Mouse (Mus musculus) olfactory bulb, adult 2 months (tissue): Measurements from ENCODE around the gene Aoc3. TPM values are rescaled to one million over a fixed set of nuclear protein-coding genes. Genes with fewer than 3 reads are reported as not detected.

ENCODE experiments used
- H3K27ac ChIP-seq: fragments of 200-500 bp; 2 replicates; pipeline ENCODE4 v1.5.1; 2012; ENCODE audit warnings: low read depth, low read length; ENCODE audit not compliant: insufficient read depth
- H3K4me1 ChIP-seq: fragments of 200-500 bp; 2 replicates; pipeline ENCODE4 v1.6.1; 2012; ENCODE audit warnings: low read length; ENCODE audit not compliant: control insufficient read depth, insufficient read depth
- H3K4me3 ChIP-seq: fragments of 200-500 bp; 2 replicates; pipeline ENCODE4 v1.5.1; 2012; ENCODE audit warnings: mild to moderate bottlenecking, low read depth, low read length, moderate library complexity; ENCODE audit not compliant: insufficient read depth
- CTCF ChIP-seq: fragments of 200-500 bp; IDR thresholded peaks from 2 replicates; pipeline ENCODE4 v1.5.1; 2012; ENCODE audit warnings: low read depth, mild to moderate bottlenecking, low read length, moderate library complexity; ENCODE audit not compliant: insufficient read depth
- POLR2A ChIP-seq: fragments of 200-500 bp; IDR thresholded peaks from 2 replicates; pipeline ENCODE4 v1.6.1; 2012; ENCODE audit warnings: mild to moderate bottlenecking, low read depth, low read length, moderate library complexity; ENCODE audit not compliant: insufficient read depth
- WGBS: fragments of 180-500 bp; shearing (Covaris S2); methylation state at CpG from one replicate; pipeline ENCODE4 v1.1.7; 2018; 5-methylcytosine and 5-hydroxymethylcytosine counted together
- polyA plus RNA-seq: library from polyadenylated mRNA; stranded (reverse); fragments of >200 nt; gene quantifications from 2 replicates; pipeline ENCODE4 v1.2.4, GENCODE M21; 2012; ENCODE audit warnings: low replicate concordance; ENCODE audit not compliant: missing spikeins, insufficient read depth, insufficient read length

Aoc3 gene
- polyA plus RNA-seq: not detected in 2 replicates

- H3K4me3 ChIP-seq: no peak within 1 kb of the TSS
- TF ChIP-seq POLR2A (no peak), CTCF (no peak)
- peaks cover 3% of the 10 kb centered on the region; the same call in 1 of the 2 replicates for H3K4me1 ChIP-seq
- H3K27ac ChIP-seq: no peak within 1 kb of the TSS
- 60% methylated on average over 7 of the region's 7 CpGs for WGBS
Measured at GRCm38 (mm10) chr11:101330371-101330924, at the start of gene Aoc3. Gene Aoc3 (plus strand): TSS chr11:101330605.

GRCm38 (mm10) chr11:101280837-101281236 lies 49.6 kb upstream of the Aoc3 start:
- TF ChIP-seq POLR2A: no peak
- TF ChIP-seq CTCF: no peak
- WGBS: 53% methylated on average over 7 of the region's 7 CpGs
- Histone ChIP-seq H3K4me3 (no peak overlapping the region), H3K4me1 (peaks cover 24% of the 10 kb centered on the region), H3K27ac (no peak overlapping the region)

GRCm38 (mm10) chr11:101282896-101283295 lies 47.5 kb upstream of the Aoc3 start:
- TF ChIP-seq CTCF (no peak), POLR2A (no peak)
- no peak overlapping the region for H3K4me3 ChIP-seq
- peaks cover 7% of the 10 kb centered on the region for H3K4me1 ChIP-seq
- WGBS: 10% methylated on average over 5 of the region's 5 CpGs
- no peak overlapping the region for H3K27ac ChIP-seq

GRCm38 (mm10) chr11:101283805-101284204 lies 46.6 kb upstream of the Aoc3 start:
- WGBS: 70% methylated on average over 4 of the region's 4 CpGs
- peaks cover 3% of the 10 kb centered on the region for H3K4me1 ChIP-seq
- H3K27ac ChIP-seq: no peak overlapping the region
- H3K4me3 ChIP-seq: no peak overlapping the region
- TF ChIP-seq POLR2A (no peak), CTCF (no peak)

GRCm38 (mm10) chr11:101287306-101287705 lies 43.1 kb upstream of the Aoc3 start:
- H3K4me1 ChIP-seq: no peaks in the 10 kb centered on the region
- TF ChIP-seq POLR2A (no peak), CTCF (no peak)
- no peak overlapping the region for H3K4me3 ChIP-seq
- no peak overlapping the region for H3K27ac ChIP-seq
- 76% methylated on average over 9 of the region's 9 CpGs for WGBS

GRCm38 (mm10) chr11:101291231-101291630 lies 39.2 kb upstream of the Aoc3 start:
- no peak overlapping the region for H3K27ac ChIP-seq
- no peak overlapping the region for H3K4me3 ChIP-seq
- WGBS: 88% methylated on average over 8 of the region's 8 CpGs
- TF ChIP-seq CTCF: no peak
- TF ChIP-seq POLR2A: no peak
- no peaks in the 10 kb centered on the region for H3K4me1 ChIP-seq

GRCm38 (mm10) chr11:101295191-101295590 lies 35.2 kb upstream of the Aoc3 start:
- 91% methylated on average over 8 of the region's 8 CpGs for WGBS
- Histone ChIP-seq H3K4me1 (no peaks in the 10 kb centered on the region), H3K27ac (no peak overlapping the region), H3K4me3 (no peak overlapping the region)
- TF ChIP-seq CTCF (no peak), POLR2A (no peak)

GRCm38 (mm10) chr11:101300881-101301280 lies 29.5 kb upstream of the Aoc3 start:
- no peak overlapping the region for H3K27ac ChIP-seq
- H3K4me1 ChIP-seq: peaks cover 5% of the 10 kb centered on the region; the same call in 1 of the 2 replicates
- TF ChIP-seq POLR2A (no peak), CTCF (no peak)
- 66% methylated on average over 7 of the region's 7 CpGs for WGBS
- H3K4me3 ChIP-seq: no peak overlapping the region

GRCm38 (mm10) chr11:101301299-101302003 lies 29.0 kb upstream of the Aoc3 start:
- peak overlapping the region; percentile 72 for H3K4me3 ChIP-seq
- H3K4me1 ChIP-seq: peaks cover 5% of the 10 kb centered on the region; the same call in 1 of the 2 replicates
- WGBS: 11% methylated on average over 26 of the region's 26 CpGs
- TF ChIP-seq CTCF (no peak), POLR2A (no peak)
- H3K27ac ChIP-seq: no peak overlapping the region
